Mouse (Mus musculus): ENCODE data around the gene Git1.

GRCm38 (mm10) chr11:77451670-77452069, 41.7 kb upstream of the Git1 start:
- TF ChIP-seq CTCF (IDR thresholded peaks at IDR 0.05; ENCODE audit: control insufficient read depth, insufficient read depth, insufficient read length), result no peak
- TF ChIP-seq FOSL1 (IDR thresholded peaks at IDR 0.05; ENCODE audit: insufficient read depth, low read length, poor library complexity, severe bottlenecking), result no peak
- TF ChIP-seq MYOD1 (IDR thresholded peaks at IDR 0.05; ENCODE audit: control insufficient read depth, insufficient read length, low read depth), result no peak
